Mouse (Mus musculus) stomach, postnatal 0 days (tissue): ENCODE results near the gene Brms1.

Experiments
- CTCF ChIP-seq: IDR thresholded peaks from 2 replicates; pipeline ENCODE4 v1.5.1; 2016; ENCODE audit warnings: antibody characterized with exemption, low read depth, mild to moderate bottlenecking, moderate library complexity
- EP300 ChIP-seq: optimal IDR thresholded peaks from 2 replicates; pipeline ENCODE3; 2016; ENCODE audit warnings: antibody characterized with exemption

- TF ChIP-seq CTCF (no peak), EP300 (no peak)
Observed at GRCm38 (mm10) chr19:5004925-5005324, 36.2 kb upstream of the Brms1 start.
